Mouse (Mus musculus) ZHBTc4 (cell line): Measurements from ENCODE around the gene Arhgap6.

Source experiments
- DNase-seq: peaks from one replicate; pipeline ENCODE4 v3.0.0-alpha.2; 2011; ENCODE audit warnings: low read depth, low spot score

Arhgap6 gene

DNA sequence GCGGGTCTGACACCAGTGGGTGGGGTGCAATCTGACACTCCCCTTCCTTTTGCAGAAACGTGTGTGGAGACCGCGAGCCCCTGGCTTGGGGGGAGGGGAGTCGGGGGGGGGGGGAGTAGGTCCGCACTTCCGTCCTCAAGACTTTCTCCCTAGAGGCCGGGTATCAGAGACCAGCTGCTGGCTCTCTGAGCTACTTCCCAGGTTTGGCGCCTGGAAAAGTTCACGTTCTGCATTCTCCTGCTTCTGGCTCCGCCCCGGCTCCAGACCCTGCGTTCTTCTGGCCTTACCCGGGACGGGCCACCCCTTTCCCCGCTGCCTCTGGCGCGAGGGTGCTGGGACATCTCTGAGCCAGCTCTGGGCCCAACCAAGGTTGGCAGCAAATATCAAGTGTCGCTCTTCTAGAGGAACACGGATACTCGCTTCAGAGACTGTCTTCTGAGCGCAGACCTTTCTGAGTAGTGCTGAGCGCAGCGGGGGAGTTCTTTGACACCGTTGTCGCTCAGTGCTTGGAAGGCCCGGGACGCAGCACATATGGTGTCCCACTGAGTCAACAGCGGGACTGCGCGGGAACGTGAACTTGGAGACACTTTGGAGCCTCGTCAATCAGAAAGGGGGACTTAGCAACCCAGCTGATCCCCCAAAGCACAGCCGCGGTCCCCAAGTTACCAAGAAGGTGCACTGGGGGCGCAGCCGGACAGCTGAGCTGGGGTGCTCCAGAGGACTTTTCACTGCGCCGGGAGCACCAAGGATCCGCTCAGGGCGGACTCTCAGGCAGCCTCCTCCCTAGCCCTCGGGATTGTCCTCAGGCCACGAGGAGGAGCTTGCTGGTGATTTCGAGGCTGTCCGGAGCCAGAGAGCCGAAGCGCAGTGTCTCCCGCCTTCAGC is at the start of gene Arhgap6:
Gene Arhgap6, plus strand, starts transcription at position 126 of the 885 bp plus-strand sequence.
- DNase-seq: peak; percentile 56

- no peak for DNase-seq
Observed at GRCm38 (mm10) chrX:168747011-168747410, 47.9 kb upstream of the Arhgap6 start.

DNA sequence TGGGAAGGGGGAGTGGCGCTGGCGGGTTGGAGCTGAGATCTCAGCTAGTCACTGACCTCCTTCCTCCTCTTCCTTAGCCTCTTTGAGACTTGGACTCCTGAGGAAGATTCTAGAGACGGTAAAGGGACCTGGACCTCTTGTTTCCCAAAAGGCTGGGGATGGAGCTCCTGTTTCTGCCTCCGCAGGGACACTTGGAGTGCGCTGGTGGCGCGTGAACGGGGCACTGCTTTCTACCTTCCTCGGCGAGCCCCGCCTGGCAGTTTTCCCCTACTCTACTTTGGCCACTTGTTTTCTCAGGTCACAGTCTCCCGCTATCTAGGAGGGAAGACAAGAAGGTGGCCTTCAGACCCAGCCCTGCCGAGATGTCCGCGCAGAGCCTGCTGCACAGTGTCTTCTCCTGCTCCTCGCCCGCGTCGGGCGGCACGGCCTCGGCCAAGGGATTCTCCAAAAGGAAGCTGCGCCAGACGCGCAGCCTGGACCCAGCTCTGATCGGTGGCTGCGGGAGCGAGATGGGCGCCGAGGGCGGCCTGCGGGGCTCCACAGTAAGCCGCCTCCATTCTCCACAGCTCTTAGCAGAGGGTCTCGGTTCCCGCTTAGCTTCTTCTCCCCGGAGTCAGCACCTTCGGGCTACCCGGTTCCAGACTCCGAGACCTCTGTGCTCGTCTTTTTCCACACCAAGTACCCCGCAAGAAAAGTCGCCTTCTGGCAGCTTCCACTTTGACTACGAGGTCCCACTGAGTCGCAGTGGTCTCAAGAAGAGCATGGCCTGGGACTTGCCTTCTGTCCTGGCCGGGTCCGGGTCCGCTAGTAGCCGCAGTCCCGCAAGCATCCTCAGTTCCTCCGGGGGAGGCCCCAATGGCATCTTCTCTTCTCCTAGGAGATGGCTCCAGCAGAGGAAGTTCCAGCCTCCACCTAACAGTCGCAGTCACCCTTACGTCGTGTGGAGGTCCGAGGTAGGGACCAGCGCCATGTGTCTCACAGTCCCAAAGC is 1.3 kb downstream of the Arhgap6 start:
- DNase-seq: peak; percentile 32

GRCm38 (mm10) chrX:168804677-168805076 is 9.8 kb downstream of the Arhgap6 start:
- DNase-seq: no peak

- no peak for DNase-seq
Observed at GRCm38 (mm10) chrX:168810513-168811265, 15.8 kb downstream of the Arhgap6 start.

GRCm38 (mm10) chrX:168818858-168819257 is 24.0 kb downstream of the Arhgap6 start:
- DNase-seq: no peak

DNA sequence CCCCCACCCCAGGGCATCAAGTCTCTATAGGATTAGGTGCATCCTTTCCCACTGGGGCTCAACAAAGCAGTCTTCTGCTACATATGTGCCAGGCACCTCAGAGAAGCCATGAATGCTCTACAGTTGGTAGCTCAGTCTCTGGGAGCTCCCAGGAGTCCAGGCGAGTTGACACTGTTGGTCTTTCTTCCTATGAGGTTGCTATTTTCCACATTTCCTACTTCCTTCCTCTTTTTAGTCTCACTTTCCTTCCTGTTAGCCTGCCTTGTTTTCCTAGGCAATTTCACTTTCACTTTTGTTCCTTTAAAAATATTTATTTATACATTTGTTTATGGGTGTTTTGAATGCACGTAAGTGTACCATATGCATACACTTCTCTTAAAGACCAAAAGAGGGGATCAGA is 29.3 kb downstream of the Arhgap6 start:
- DNase-seq: no peak

- DNase-seq: no peak
Observed at GRCm38 (mm10) chrX:168832343-168832742, 37.4 kb downstream of the Arhgap6 start.

DNA sequence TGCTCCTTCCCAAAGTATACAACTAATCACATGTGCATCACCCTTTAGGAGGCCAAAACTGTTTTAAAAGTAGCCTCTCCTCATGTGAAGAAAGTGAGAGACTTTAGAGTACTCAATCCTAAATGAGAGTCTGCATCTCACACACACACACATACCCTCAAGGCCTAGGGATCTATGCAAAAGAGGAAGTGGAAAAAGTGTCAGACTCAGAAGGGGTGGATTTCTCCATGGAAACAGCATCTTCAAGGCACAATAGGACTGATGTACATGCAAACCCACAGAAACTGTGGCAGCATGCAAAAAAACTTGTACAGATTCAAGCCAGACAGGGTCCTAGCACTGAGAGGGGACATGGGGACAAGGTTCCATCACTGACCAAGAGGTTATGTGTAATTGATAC is 53.2 kb downstream of the Arhgap6 start:
- no peak for DNase-seq

GRCm38 (mm10) chrX:168874688-168875087 is 79.8 kb downstream of the Arhgap6 start:
- DNase-seq: no peak

- DNase-seq: no peak
Observed at GRCm38 (mm10) chrX:168903557-168903956, 108.7 kb downstream of the Arhgap6 start.

- DNase-seq: no peak
Observed at GRCm38 (mm10) chrX:168904086-168904485, 109.2 kb downstream of the Arhgap6 start.

- DNase-seq: no peak
Observed at GRCm38 (mm10) chrX:168907586-168907985, 112.7 kb downstream of the Arhgap6 start.

GRCm38 (mm10) chrX:168913519-168913918 is 118.6 kb downstream of the Arhgap6 start:
- DNase-seq: no peak

DNA sequence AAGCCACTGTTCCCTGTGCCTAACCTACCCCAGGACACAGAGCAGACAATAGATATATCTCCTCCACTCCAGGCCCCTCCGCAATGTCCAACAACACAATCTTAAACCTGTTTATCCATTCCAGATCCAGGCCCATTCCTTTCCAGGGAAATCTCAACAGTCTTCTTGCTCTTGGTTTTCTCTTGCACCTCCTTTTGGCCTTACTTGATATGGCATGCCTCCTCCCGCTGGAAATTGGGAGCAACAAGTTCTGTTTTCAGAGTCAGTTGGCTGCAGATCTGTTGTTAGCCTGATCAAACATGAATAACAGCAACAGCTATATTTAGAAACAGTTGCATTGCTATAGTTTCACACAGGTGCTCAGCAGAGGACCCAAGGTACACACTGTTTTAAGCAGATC is 126.0 kb downstream of the Arhgap6 start:
- no peak for DNase-seq

- no peak for DNase-seq
Observed at GRCm38 (mm10) chrX:168932420-168932819, 137.5 kb downstream of the Arhgap6 start.

- DNase-seq: peak; percentile 10
Observed at GRCm38 (mm10) chrX:168935447-168935846, 140.5 kb downstream of the Arhgap6 start.

DNA sequence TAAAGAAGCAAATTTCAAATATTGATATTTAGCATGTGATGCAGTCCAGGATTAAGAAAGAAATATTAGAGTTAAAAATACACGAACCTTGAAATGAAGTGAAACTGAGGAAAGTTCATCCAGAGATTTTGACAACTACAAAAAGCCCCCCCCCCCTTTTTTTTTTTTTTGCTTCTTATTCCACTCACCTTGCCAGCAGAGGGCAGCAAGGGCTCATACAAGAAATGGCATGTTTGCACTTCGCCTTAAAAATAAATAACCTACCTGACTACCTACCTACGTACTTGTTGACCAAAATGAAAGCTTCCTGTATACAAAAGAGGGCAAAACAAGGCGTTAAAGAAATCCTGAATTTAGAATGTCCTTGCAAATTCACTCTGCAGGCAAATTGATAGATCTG is 143.0 kb downstream of the Arhgap6 start:
- DNase-seq: peak; percentile 7

DNA sequence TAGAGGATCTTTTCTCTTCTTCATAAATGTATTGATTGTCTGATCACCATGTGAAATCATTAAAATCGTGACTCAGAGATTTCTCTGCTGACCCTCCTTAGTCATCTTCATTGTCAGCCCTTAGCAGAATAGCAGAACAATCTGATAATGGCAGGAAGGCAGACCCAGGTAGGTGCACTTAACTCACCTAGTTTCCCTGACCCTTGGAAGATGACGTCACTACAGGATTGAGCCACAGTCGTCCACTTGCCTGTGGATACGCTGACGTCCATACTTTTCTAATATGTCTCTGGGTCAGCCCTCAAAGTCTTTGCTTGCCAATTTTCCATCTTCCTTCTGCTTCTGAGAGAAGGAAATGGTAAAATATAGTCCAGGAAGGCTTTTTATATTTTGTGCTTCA is 146.8 kb downstream of the Arhgap6 start:
- DNase-seq: no peak

GRCm38 (mm10) chrX:168943217-168943616 is 148.3 kb downstream of the Arhgap6 start:
- DNase-seq: no peak

- no peak for DNase-seq
Observed at GRCm38 (mm10) chrX:168975444-168975843, 180.5 kb downstream of the Arhgap6 start.
